Mouse (Mus musculus) embryo, embryonic 10.5 days (tissue): ENCODE results near the gene Cryga.

ENCODE experiments used
- DNase-seq: peaks from one replicate; pipeline ENCODE4 v3.0.0-alpha.2; 2015; ENCODE audit warnings: low spot score

Cryga gene

DNA sequence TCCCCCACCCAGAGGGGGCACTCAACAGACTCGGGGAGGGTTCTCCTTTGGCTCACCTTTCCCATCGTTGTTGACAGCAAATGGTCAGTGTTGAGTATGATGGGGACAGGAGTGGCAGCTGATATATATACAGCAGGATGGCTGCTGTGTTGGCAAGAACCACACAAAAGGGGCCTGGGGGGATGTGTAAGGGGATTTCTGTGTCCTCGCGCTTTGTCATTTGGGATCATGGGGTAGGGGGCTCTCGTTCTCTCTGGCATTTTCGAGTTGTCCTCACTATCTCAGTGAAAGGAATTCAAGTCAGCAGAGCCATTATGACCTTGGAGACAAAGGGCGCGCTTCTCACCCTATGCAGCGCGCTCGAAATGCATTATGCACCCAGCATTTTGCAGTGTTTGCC is at the start of gene Cryga:
Cryga (minus strand) TSS at position 101 of the 400 bp plus-strand sequence.
- DNase-seq: no peak

DNA sequence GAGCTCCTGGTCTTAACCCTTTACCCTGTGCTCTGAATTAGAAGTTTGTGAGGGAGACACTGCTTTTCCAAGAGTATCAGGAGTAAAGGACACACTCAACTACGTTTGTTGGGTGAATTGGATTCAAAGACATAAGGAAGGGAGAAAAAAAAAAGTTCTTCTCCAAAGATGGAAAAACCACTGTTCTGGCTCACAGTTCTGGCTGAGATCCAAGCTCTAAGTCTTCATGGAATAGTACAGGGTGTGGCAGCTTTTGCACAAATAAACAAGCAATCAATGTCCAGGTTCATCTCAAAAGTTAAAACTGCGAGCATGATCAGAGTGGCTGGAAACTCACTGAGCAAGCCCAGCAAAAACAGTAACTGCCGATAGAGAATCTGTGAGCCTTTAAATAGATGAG is 44.8 kb upstream of the Cryga start:
- no peak for DNase-seq

DNA sequence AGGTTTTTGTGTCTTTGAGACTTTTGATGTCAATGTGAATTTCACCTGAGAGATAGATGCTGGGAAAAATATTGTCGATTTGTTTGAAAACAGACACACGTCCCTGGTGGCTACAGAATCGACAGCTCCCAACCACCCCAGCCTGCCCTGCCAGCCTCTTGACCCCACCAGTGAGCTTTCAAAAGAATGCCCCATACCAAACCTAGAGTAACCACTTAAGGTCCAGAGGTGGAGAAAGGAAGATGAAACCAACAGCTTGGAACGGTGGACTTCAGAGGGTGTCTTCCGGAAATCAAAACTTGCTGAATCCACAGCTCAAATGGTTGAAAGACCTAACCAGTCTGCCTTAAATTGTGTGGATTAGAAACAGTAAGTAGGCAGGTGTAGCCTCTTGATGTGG is 44.2 kb upstream of the Cryga start:
- no peak for DNase-seq

GRCm38 (mm10) chr1:65146601-65147000 is 43.4 kb upstream of the Cryga start:
- DNase-seq: no peak

- DNase-seq: no peak
Measured at GRCm38 (mm10) chr1:65144783-65145182, 41.6 kb upstream of the Cryga start.

DNA sequence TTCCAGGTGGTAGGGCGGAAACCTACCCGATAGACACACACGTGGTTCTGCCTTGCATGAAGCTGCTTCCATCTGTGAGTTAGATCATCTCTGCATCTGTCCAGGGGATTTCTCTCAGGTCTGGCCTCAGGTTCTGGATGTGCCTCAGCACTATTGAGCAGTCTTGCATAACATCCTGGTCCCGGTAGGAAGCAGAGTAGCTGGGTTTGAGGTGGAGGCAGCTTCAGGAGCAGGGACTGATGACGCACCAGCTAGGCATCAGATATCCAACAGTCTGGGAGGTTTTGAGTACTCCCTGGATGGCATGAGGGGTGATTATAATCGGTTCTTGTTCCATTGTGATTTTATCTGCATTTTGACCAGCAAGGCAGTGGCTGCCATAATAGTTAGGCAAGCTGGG is 34.4 kb upstream of the Cryga start:
- no peak for DNase-seq

- no peak for DNase-seq
Measured at GRCm38 (mm10) chr1:65132833-65133232, 29.7 kb upstream of the Cryga start.

DNA sequence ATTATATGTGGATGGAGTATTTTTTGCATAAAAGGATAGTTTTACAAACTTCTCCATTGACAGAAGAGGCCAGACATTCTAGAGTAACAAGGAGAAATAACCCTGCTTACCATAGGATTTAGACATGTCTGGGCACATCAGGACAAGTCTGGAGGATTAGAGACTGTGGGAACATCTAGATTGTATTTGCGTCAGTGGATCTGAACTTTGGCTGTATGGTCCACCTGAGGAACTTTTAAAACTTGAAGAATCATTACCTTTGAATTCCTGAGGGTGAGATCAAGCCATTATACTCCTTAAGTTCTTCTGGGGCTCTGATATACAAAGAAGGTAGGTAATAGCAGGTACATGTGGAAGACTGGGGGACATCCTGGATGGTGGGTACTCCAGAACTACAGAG is 28.5 kb upstream of the Cryga start:
- DNase-seq: no peak

DNA sequence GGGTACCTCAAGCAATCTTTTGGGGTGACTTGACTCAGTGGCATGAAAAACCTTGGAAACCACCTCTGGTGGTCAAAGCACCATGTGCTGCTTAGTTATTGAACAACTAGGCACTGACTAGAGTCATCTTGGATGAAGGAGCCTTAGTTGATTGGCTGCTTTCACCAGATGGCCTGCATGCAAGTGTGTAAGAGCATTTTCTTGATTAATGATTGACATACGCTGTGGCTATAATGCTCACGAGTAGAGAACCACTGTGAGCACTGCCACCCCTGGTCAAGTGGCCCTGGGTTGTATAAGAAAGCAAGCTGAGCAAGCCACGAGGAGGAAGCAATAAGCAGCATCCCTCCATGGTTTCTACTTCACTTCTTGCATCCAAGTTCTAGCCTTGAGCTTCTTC is 27.1 kb upstream of the Cryga start:
- no peak for DNase-seq

GRCm38 (mm10) chr1:65129634-65130180 is 26.5 kb upstream of the Cryga start:
- DNase-seq: no peak

- DNase-seq: peak; percentile 6
Measured at GRCm38 (mm10) chr1:65122574-65123372, 19.6 kb upstream of the Cryga start, which contains the start of gene D630023F18Rik. D630023F18Rik (minus strand) TSS chr1:65123214.

DNA sequence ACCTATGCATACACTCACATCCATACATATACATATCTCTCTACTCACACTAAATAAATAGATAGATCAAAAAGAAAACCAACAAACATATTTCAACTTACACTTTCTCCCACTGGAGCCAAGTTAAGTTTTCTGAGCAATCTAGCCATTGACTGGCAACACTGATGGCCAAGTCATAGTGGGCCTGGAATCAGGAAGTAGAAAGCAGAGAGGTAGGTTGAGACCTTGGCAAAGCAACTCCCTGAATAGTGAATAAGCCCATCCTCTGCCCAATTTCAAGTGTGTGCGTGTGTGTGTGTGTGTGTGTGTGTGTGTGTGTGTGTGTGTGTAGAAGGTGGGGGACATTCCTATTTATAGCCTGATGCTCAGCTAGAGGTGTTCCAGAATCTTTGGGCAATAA is 16.3 kb upstream of the Cryga start, which contains the start of gene Gm28845:
Gm28845 (minus strand) TSS at position 121 of the 400 bp plus-strand sequence.
- DNase-seq: no peak

- no peak for DNase-seq
Measured at GRCm38 (mm10) chr1:65118150-65118913, 15.2 kb upstream of the Cryga start.

DNA sequence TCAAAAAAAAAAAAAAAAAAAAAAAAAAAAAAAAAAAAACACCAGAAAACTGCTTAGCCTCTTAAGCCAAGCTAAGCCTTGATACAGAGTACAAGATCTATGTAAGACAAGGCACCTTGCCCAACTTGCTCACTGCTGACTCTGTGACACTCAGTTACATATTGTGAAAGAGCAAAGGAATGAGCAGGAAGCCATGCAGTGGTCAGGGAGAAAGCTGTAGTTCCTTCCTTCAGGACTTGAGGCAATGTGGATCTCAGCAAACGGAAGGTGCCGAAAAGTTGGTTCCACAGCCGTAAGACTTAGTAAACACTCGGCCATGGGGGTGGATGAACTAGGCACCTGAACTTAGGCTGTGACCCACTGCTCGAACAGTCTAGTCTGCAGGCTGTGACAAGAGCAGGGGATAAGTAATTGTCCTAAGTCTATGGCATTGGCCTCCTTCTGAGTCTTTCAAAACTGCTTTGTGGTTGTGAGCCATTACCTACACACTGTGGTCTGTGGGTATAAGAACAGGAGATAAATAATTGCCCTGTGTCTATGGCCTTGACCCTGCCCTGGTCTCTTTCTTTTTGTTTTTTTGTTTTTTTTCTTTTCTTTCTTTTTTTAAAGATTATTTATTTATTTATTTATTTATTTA is 10.5 kb upstream of the Cryga start:
- no peak for DNase-seq

DNA sequence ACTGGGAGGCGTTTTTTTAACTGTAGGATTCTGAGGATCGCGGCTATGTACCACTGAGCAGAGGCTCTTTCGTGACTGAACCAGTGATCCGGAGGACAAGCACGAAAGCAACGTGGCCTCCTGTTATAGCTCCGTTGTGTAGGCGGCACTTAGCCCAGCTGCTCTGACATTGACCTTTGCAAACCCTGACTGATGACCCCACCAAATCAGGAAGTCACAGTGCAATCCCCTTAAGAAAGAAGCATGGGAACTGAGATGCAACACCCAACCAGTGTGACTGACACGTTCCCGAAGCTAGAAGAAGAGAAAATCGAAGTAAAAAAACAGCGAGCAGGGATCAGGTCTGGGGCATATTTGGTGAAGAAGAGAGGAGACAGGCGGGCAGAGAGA is 9.6 kb upstream of the Cryga start:
- peak; percentile 35 for DNase-seq

DNA sequence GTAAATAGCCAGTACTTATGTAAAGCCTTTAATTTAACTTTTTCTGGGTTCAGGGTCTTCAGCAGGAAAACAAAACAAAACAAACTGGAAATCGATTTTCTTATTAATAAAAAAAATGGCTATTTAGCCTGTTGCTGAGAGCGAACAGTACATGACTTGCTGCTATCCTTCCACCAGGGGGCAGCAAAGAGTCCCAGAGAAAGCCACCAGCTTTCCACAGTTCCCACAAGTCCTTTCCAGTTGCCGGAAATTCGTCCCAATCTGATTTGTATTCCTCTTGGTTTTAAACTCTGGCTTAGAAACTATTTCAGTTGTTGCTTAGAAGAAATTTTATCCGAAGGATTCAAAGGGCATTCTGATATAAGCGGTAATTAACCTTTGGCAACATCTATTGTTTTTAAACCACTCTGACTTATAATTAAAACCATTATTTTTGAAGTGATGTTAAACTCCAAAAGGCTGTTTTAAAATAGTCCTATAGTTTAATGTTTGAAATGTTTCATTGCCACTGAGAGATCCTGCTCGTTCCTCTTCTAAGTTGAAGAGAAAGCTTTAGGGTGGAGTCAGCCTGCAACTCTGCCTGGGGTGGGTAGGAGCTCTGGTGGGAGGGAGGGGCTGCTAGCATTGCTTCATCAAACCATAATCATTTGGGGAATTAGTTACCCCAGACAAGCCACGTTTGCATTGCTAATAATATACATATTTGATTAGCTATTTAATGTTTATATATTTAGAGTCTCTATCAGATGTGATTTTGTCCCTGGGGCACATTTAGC is 9.0 kb upstream of the Cryga start:
- DNase-seq: peak; percentile 96

DNA sequence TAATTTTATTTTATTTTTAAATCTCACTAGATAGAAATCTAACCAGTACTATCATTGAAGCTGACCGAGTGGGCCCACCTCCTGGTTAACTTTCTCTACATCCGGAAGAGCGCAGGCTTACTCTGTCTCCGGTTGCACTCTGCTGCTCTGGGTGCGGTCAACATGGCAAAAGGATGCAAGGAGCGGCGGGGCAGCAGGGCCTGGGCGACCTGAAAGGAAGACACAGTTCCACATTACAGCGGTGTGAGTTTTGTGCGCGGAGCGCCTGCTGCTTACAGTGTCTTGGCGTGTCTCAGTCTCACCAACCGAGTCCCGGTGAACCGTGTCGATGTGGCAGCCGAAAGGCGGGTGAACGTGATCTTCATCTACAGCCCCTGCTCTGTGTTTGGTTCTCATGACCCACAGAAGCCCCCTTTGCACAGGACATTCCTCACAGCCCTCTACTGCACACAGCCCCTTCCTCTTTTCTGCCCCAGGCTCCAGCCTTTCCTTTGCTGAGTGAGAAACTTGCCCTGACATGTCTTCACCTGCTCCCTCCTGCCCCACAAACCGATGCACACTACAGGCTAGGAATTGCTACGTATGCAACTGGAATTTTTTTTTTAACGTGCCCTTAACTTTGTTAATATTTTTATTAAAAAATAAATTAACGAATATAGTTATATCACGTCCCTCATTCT is 6.7 kb upstream of the Cryga start:
- DNase-seq: no peak

GRCm38 (mm10) chr1:65109196-65109595 is 6.0 kb upstream of the Cryga start:
- DNase-seq: no peak

DNA sequence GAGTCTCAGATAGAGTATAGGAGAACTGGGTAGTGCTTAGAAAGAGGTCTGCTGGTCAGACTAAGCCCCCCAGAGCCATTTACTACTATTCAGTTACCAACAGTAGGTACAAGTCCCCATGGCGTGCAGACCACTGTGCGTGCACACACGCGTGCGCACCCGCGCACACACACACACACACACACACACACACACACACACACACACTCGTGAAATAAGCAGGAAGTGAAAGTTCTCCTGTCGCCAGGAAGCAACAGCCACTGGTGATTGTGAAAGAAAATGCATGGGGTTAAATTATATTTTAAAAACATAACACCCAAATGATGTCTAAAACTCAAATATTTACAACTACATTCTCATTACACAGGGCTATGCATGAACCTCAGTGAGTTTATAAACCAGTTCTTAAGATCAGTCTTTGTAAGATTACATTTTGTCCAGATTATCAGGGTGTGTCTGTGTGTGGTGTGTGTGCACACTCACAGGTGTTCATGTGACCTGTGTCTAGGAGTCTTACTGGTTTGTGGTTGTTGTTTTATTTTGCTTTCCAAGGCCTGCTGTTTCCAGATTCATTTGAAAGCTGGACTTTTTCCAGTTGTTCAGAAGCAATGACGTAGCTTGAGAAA is 4.6 kb upstream of the Cryga start:
- no peak for DNase-seq

GRCm38 (mm10) chr1:65096953-65097352 is 6.2 kb downstream of the Cryga start:
- DNase-seq: no peak

DNA sequence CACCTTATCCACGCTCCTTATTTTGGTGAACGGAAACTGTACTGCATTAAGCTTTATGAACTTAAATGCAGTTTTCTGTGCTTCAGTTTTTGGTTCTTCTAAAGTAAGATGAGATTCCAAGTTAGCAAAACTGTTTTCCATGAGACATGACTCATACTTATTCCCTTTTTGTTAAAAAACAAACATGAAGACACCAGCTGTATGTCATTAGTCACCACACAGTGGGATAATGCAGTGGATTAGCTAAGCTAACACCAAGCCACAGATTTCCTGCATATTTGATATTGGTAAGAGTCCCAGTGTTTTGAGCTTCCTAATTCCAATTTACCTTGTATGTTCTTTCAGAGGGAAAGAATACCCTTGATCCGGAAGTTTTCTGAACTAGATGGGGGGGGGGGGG is 11.6 kb downstream of the Cryga start:
- DNase-seq: no peak
